Comparison of ENCODE assay signal across 11 mouse cellular contexts in genomic region chr11:87663948-87664347, GRCm38 (mm10). TPM values are rescaled to one million over a fixed set of nuclear protein-coding genes. Genes with fewer than 3 reads are reported as not detected.
DNase-seq lines count a peak whose midpoint lies in the region; ATAC-seq and TF ChIP-seq lines count a peak whose summit lies in the region.
"Had no signal": no experiment of that assay in that cellular context is flagged by ENCODE, and none has a peak within 500 bp of the region (broad histone marks: within the 10 kb centered on the region; RNA-seq: fewer than 3 reads in every experiment).

No protein-coding gene starts in this region.

- H3K4me3 ChIP-seq in heart, embryonic 12.5 days, result no peak overlapping the region
- H3K4me3 ChIP-seq in lung, adult 2 months (replicated peaks; ENCODE audit: extremely low read depth, low read depth, low read length), result peak overlapping the region; percentile 54
- H3K4me3 ChIP-seq in intestine, postnatal 0 days (ENCODE audit: low read depth, low read length), result peak overlapping the region; percentile 51
- peak overlapping the region; percentile 47 for H3K4me3 ChIP-seq in stomach, embryonic 16.5 days (replicated peaks; ENCODE audit: low read length)
- H3K4me3 ChIP-seq: myocyte had no signal

- ATAC-seq in heart, embryonic 12.5 days (ENCODE audit: insufficient number of reproducible peaks, low FRiP score), result no peak
- no peak for ATAC-seq in intestine, postnatal 0 days
- ATAC-seq in stomach, embryonic 16.5 days (ENCODE audit: insufficient read depth, low FRiP score), result no peak
- ATAC-seq: hindbrain, embryonic 16.5 days had no signal

- TF ChIP-seq CTCF in lung, adult 2 months (IDR thresholded peaks at IDR 0.05; ENCODE audit: insufficient read depth, low read length), result no peak
- TF ChIP-seq CTCF in intestine, postnatal 0 days (IDR thresholded peaks at IDR 0.05; ENCODE audit: low read depth), result no peak

- DNase-seq in heart, adult 18-20 months, result no peak
- no peak for DNase-seq in lung, adult 2 months
- no peak for DNase-seq in lung, postnatal 36 days
- DNase-seq in spleen, adult 18-20 months, result no peak
- no peak for DNase-seq in right cerebral cortex, postnatal 25 days
- DNase-seq: gastrocnemius, postnatal 36 days had no signal

- H3K9me3 ChIP-seq in heart, embryonic 12.5 days (replicated peaks), result no peaks in the 10 kb centered on the region
- no peaks in the 10 kb centered on the region for H3K9me3 ChIP-seq in intestine, postnatal 0 days (ENCODE audit: control insufficient read depth)
- H3K9me3 ChIP-seq in stomach, embryonic 16.5 days (replicated peaks; ENCODE audit: control insufficient read depth, low read length), result no peaks in the 10 kb centered on the region

- peaks cover 10% of the 10 kb centered on the region for H3K27me3 ChIP-seq in heart, embryonic 12.5 days (replicated peaks)
- no peaks in the 10 kb centered on the region for H3K27me3 ChIP-seq in intestine, postnatal 0 days (replicated peaks; ENCODE audit: control insufficient read depth, insufficient read depth, low read length)
- no peaks in the 10 kb centered on the region for H3K27me3 ChIP-seq in stomach, embryonic 16.5 days (ENCODE audit: control insufficient read depth, insufficient read depth, low read length)

- H3K27ac ChIP-seq in heart, embryonic 12.5 days (ENCODE audit: poor library complexity, severe bottlenecking), result no peak overlapping the region
- H3K27ac ChIP-seq in intestine, postnatal 0 days (ENCODE audit: low read depth, low read length), result no peak overlapping the region
- peak overlapping the region; percentile 13; the same call in 1 of the 2 replicates for H3K27ac ChIP-seq in stomach, embryonic 16.5 days (ENCODE audit: low read length)

- no peak for TF ChIP-seq POLR2A in lung, adult 2 months (IDR thresholded peaks at IDR 0.05; ENCODE audit: borderline replicate concordance, extremely low read depth, low read depth, low read length)

- H3K9ac ChIP-seq in heart, embryonic 12.5 days, result no peak overlapping the region
- H3K9ac ChIP-seq in intestine, postnatal 0 days (ENCODE audit: low read depth, low read length), result peak overlapping the region; percentile 69; the same call in 1 of the 2 replicates
- peak overlapping the region; percentile 68 for H3K9ac ChIP-seq in stomach, embryonic 16.5 days (ENCODE audit: low read length)

- H3K4me2 ChIP-seq in heart, embryonic 12.5 days, result 0 out of 2 replicates have a peak overlapping the region, but pooled peaks have one; percentile 8
- peak overlapping the region; percentile 59 for H3K4me2 ChIP-seq in intestine, postnatal 0 days (replicated peaks; ENCODE audit: low read depth)
- peak overlapping the region; percentile 51 for H3K4me2 ChIP-seq in stomach, embryonic 16.5 days (ENCODE audit: low read depth, low read length)

- 80% methylated on average over 6 of the region's 6 CpGs for WGBS in heart, embryonic 12.5 days
- 68% methylated on average over 6 of the region's 6 CpGs for WGBS in lung, adult 2 months
- 39% methylated on average over 6 of the region's 6 CpGs for WGBS in intestine, postnatal 0 days
- WGBS in stomach, embryonic 16.5 days, result 55% methylated on average over 6 of the region's 6 CpGs

- H3K36me3 ChIP-seq in heart, embryonic 12.5 days, result no peaks in the 10 kb centered on the region
- H3K36me3 ChIP-seq in intestine, postnatal 0 days (ENCODE audit: control insufficient read depth, insufficient read depth), result no peaks in the 10 kb centered on the region
- no peaks in the 10 kb centered on the region for H3K36me3 ChIP-seq in stomach, embryonic 16.5 days (ENCODE audit: control insufficient read depth, insufficient read depth, low read length)

- H3K4me1 ChIP-seq in heart, embryonic 12.5 days (replicated peaks), result no peaks in the 10 kb centered on the region
- peaks cover 3% of the 10 kb centered on the region for H3K4me1 ChIP-seq in lung, adult 2 months (ENCODE audit: control insufficient read depth, insufficient read depth, low read length)
- H3K4me1 ChIP-seq in intestine, postnatal 0 days (replicated peaks; ENCODE audit: control insufficient read depth, insufficient read depth, low read length), result no peaks in the 10 kb centered on the region
- H3K4me1 ChIP-seq in stomach, embryonic 16.5 days (ENCODE audit: control insufficient read depth, insufficient read depth, low read length), result no peaks in the 10 kb centered on the region

RNA-seq across cellular contexts. Expression of gene Rnf43, which starts 1.4 kb away (rescaled TPM):
- polyA plus RNA-seq in heart, embryonic 12.5 days (2016; fragmentation: Nextera tagmentation; extraction: Ambion mirVana), result 1.4 and 1.9 TPM in 2 replicates
- under 1 TPM; 0.10 to 0.67 TPM for total RNA-seq in heart, adult 18-20 months (2021)
- polyA plus RNA-seq in lung, adult 2 months (2012; rRNA removed), result 10.5 and 12.6 TPM in 2 replicates
- 9.5 and 10.7 TPM in 2 replicates for polyA plus RNA-seq in intestine, postnatal 0 days (2015; fragmentation: Nextera tagmentation; extraction: Ambion mirVana)
- 14.7 and 16.9 TPM in 2 replicates for polyA plus RNA-seq in stomach, embryonic 16.5 days (2015; fragmentation: Nextera tagmentation; extraction: Ambion mirVana)
- polyA plus RNA-seq: myocyte had no signal

RNA-seq across cellular contexts. Expression of gene Hsf5, which starts 47.0 kb away (rescaled TPM):
- polyA plus RNA-seq in heart, embryonic 12.5 days (2016; fragmentation: Nextera tagmentation; extraction: Ambion mirVana), result 0.13 and 0.15 TPM in 2 replicates
- not detected for total RNA-seq in heart, adult 18-20 months (2021)
- polyA plus RNA-seq in lung, adult 2 months (2012; rRNA removed), result 0.02 TPM in 1 of 2 replicates, not detected in the other
- polyA plus RNA-seq in intestine, postnatal 0 days (2015; fragmentation: Nextera tagmentation; extraction: Ambion mirVana), result 0.05 TPM in 1 of 2 replicates, not detected in the other
- polyA plus RNA-seq in stomach, embryonic 16.5 days (2015; fragmentation: Nextera tagmentation; extraction: Ambion mirVana), result 0.10 and 0.14 TPM in 2 replicates
- total RNA-seq: gastrocnemius, postnatal 36 days had no signal
- polyA plus RNA-seq: myocyte had no signal

Comparison
In these comparisons a context has a peak if more than half of its experiments do, and no peak if none do; other contexts are left out.
1. H3K4me2 ChIP-seq: peak in every context shown above with its lines; median percentile 59 in intestine, postnatal 0 days; 51 in stomach, embryonic 16.5 days; 8 in heart, embryonic 12.5 days.